Mouse (Mus musculus): ENCODE data around the gene 2410137M14Rik. TPM values are rescaled to one million over a fixed set of nuclear protein-coding genes. Genes with fewer than 3 reads are reported as not detected.
A peak's percentile ranks its signal among the peaks of the same experiment; 100 is the strongest.

2410137M14Rik gene
- polyA plus RNA-seq, 1 experiment from 2014 or later = not detected

- no peaks in the 10 kb centered on the region for H3K9me3 ChIP-seq (replicated peaks; ENCODE audit: control insufficient read depth, low read length)
- no peaks in the 10 kb centered on the region for H3K27me3 ChIP-seq (replicated peaks; ENCODE audit: control insufficient read depth, insufficient read depth, low read length)
- H3K4me1 ChIP-seq (ENCODE audit: control insufficient read depth, insufficient read depth, low read length) = no peaks in the 10 kb centered on the region
- H3K27ac ChIP-seq (ENCODE audit: low read depth, low read length) = no peak overlapping the region
- H3K4me3 ChIP-seq (ENCODE audit: low read depth, low read length) = no peak overlapping the region
- WGBS = 89% methylated on average over 1 of the region's 1 CpGs
- DNase-seq (ENCODE audit: low spot score) = no peak
- no peaks in the 10 kb centered on the region for H3K36me3 ChIP-seq (ENCODE audit: control insufficient read depth, insufficient read depth, low read length)
- no peak for ATAC-seq
- H3K4me2 ChIP-seq (ENCODE audit: low read length) = no peak overlapping the region
- H3K9ac ChIP-seq (ENCODE audit: low read length) = no peak overlapping the region
Observed at GRCm38 (mm10) chr17:36966875-36967274, 14.2 kb downstream of the 2410137M14Rik start.

- H3K27me3 ChIP-seq (replicated peaks; ENCODE audit: control insufficient read depth, insufficient read depth, low read length) = no peaks in the 10 kb centered on the region
- no peak overlapping the region for H3K9ac ChIP-seq (ENCODE audit: low read length)
- H3K4me3 ChIP-seq (ENCODE audit: low read depth, low read length) = no peak overlapping the region
- H3K36me3 ChIP-seq (ENCODE audit: control insufficient read depth, insufficient read depth, low read length) = peaks cover 7% of the 10 kb centered on the region
- WGBS = 69% methylated on average over 1 of the region's 1 CpGs
- no peak for ATAC-seq
- H3K4me2 ChIP-seq (ENCODE audit: low read length) = no peak overlapping the region
- no peaks in the 10 kb centered on the region for H3K9me3 ChIP-seq (replicated peaks; ENCODE audit: control insufficient read depth, low read length)
- DNase-seq (ENCODE audit: low spot score) = peak; percentile 13
- no peak overlapping the region for H3K27ac ChIP-seq (ENCODE audit: low read depth, low read length)
- H3K4me1 ChIP-seq (ENCODE audit: control insufficient read depth, insufficient read depth, low read length) = peaks cover 9% of the 10 kb centered on the region
Observed at GRCm38 (mm10) chr17:36961125-36961524, 19.9 kb downstream of the 2410137M14Rik start.

- Histone ChIP-seq H3K27ac (ENCODE audit: low read depth, low read length) (no peak overlapping the region), H3K9ac (ENCODE audit: low read length) (peak overlapping the region; percentile 83), H3K4me1 (ENCODE audit: control insufficient read depth, insufficient read depth, low read length) (peaks cover 9% of the 10 kb centered on the region), H3K36me3 (ENCODE audit: control insufficient read depth, insufficient read depth, low read length) (peaks cover 18% of the 10 kb centered on the region), H3K9me3 (replicated peaks; ENCODE audit: control insufficient read depth, low read length) (no peaks in the 10 kb centered on the region), H3K4me3 (ENCODE audit: low read depth, low read length) (peak overlapping the region; percentile 65), H3K27me3 (replicated peaks; ENCODE audit: control insufficient read depth, insufficient read depth, low read length) (no peaks in the 10 kb centered on the region), H3K4me2 (ENCODE audit: low read length) (peak overlapping the region; percentile 63)
- DNase-seq (ENCODE audit: low spot score) (no peak), ATAC-seq (peak; percentile 19; the same call in 1 of the 2 replicates)
- 11% methylated on average over 12 of the region's 12 CpGs for WGBS
Observed at GRCm38 (mm10) chr17:36958884-36959283, 22.2 kb downstream of the 2410137M14Rik start.

GRCm38 (mm10) chr17:36957999-36958743 lies 22.9 kb downstream of the 2410137M14Rik start, which contains the start of the genes Znrd1 and Znrd1as:
TSS of gene Znrd1 (minus strand) at chr17:36958559.
TSS of gene Znrd1as (plus strand) at chr17:36958592.
- H3K4me3 ChIP-seq (ENCODE audit: low read depth, low read length) = peak within 1 kb of the TSS; percentile 65
- H3K27me3 ChIP-seq (replicated peaks; ENCODE audit: control insufficient read depth, insufficient read depth, low read length) = no peaks in the 10 kb centered on the region
- H3K9me3 ChIP-seq (replicated peaks; ENCODE audit: control insufficient read depth, low read length) = no peaks in the 10 kb centered on the region
- H3K4me2 ChIP-seq (ENCODE audit: low read length) = peak within 1 kb of the TSS; percentile 75
- DNase-seq (ENCODE audit: low spot score) (peak; percentile 99), ATAC-seq (peak; percentile 98)
- H3K27ac ChIP-seq (ENCODE audit: low read depth, low read length) = peak within 1 kb of the TSS; percentile 68
- under 1% methylated on average over 46 of the region's 46 CpGs for WGBS
- peaks cover 18% of the 10 kb centered on the region for H3K36me3 ChIP-seq (ENCODE audit: control insufficient read depth, insufficient read depth, low read length)
- H3K9ac ChIP-seq (ENCODE audit: low read length) = peak within 1 kb of the TSS; percentile 83
- peaks cover 9% of the 10 kb centered on the region for H3K4me1 ChIP-seq (ENCODE audit: control insufficient read depth, insufficient read depth, low read length)

GRCm38 (mm10) chr17:36953062-36953461 lies 28.0 kb downstream of the 2410137M14Rik start:
- no peaks in the 10 kb centered on the region for H3K9me3 ChIP-seq (replicated peaks; ENCODE audit: control insufficient read depth, low read length)
- DNase-seq (ENCODE audit: low spot score) (no peak), ATAC-seq (no peak)
- no peak overlapping the region for H3K9ac ChIP-seq (ENCODE audit: low read length)
- peaks cover 34% of the 10 kb centered on the region for H3K36me3 ChIP-seq (ENCODE audit: control insufficient read depth, insufficient read depth, low read length)
- H3K27me3 ChIP-seq (replicated peaks; ENCODE audit: control insufficient read depth, insufficient read depth, low read length) = no peaks in the 10 kb centered on the region
- H3K4me1 ChIP-seq (ENCODE audit: control insufficient read depth, insufficient read depth, low read length) = peaks cover 14% of the 10 kb centered on the region
- no peak overlapping the region for H3K27ac ChIP-seq (ENCODE audit: low read depth, low read length)
- H3K4me3 ChIP-seq (ENCODE audit: low read depth, low read length) = no peak overlapping the region
- no peak overlapping the region for H3K4me2 ChIP-seq (ENCODE audit: low read length)
- 86% methylated on average over 1 of the region's 1 CpGs for WGBS

- H3K9me3 ChIP-seq (replicated peaks; ENCODE audit: control insufficient read depth, low read length) = no peaks in the 10 kb centered on the region
- H3K36me3 ChIP-seq (ENCODE audit: control insufficient read depth, insufficient read depth, low read length) = peaks cover 34% of the 10 kb centered on the region
- peaks cover 12% of the 10 kb centered on the region for H3K4me1 ChIP-seq (ENCODE audit: control insufficient read depth, insufficient read depth, low read length)
- H3K27ac ChIP-seq (ENCODE audit: low read depth, low read length) = no peak overlapping the region
- WGBS = 89% methylated on average over 2 of the region's 2 CpGs
- H3K27me3 ChIP-seq (replicated peaks; ENCODE audit: control insufficient read depth, insufficient read depth, low read length) = no peaks in the 10 kb centered on the region
- no peak overlapping the region for H3K9ac ChIP-seq (ENCODE audit: low read length)
- no peak overlapping the region for H3K4me2 ChIP-seq (ENCODE audit: low read length)
- DNase-seq (ENCODE audit: low spot score) (no peak), ATAC-seq (no peak)
- no peak overlapping the region for H3K4me3 ChIP-seq (ENCODE audit: low read depth, low read length)
Observed at GRCm38 (mm10) chr17:36952631-36953030, 28.4 kb downstream of the 2410137M14Rik start.

- peak; percentile 96 for ATAC-seq
- Histone ChIP-seq H3K4me2 (ENCODE audit: low read length) (peak within 1 kb of the TSS; percentile 87), H3K4me1 (ENCODE audit: control insufficient read depth, insufficient read depth, low read length) (peaks cover 14% of the 10 kb centered on the region), H3K27ac (ENCODE audit: low read depth, low read length) (peak within 1 kb of the TSS; percentile 84), H3K9me3 (replicated peaks; ENCODE audit: control insufficient read depth, low read length) (no peaks in the 10 kb centered on the region), H3K4me3 (ENCODE audit: low read depth, low read length) (peak within 1 kb of the TSS; percentile 58), H3K36me3 (ENCODE audit: control insufficient read depth, insufficient read depth, low read length) (peaks cover 29% of the 10 kb centered on the region), H3K27me3 (replicated peaks; ENCODE audit: control insufficient read depth, insufficient read depth, low read length) (no peaks in the 10 kb centered on the region), H3K9ac (ENCODE audit: low read length) (peak within 1 kb of the TSS; percentile 87)
- 3% methylated on average over 36 of the region's 36 CpGs for WGBS
- DNase-seq (ENCODE audit: low spot score) = peak; percentile 99
Observed at GRCm38 (mm10) chr17:36950981-36951947, 29.8 kb downstream of the 2410137M14Rik start, which contains the start of gene Ppp1r11. TSS of gene Ppp1r11 (minus strand) at chr17:36951741.

- ATAC-seq = no peak
- no peak overlapping the region for H3K4me3 ChIP-seq (ENCODE audit: low read depth, low read length)
- H3K4me1 ChIP-seq (ENCODE audit: control insufficient read depth, insufficient read depth, low read length) = peaks cover 14% of the 10 kb centered on the region
- WGBS = 94% methylated on average over 8 of the region's 8 CpGs
- H3K36me3 ChIP-seq (ENCODE audit: control insufficient read depth, insufficient read depth, low read length) = peaks cover 16% of the 10 kb centered on the region
- no peaks in the 10 kb centered on the region for H3K9me3 ChIP-seq (replicated peaks; ENCODE audit: control insufficient read depth, low read length)
- no peak for DNase-seq (ENCODE audit: low spot score)
- H3K9ac ChIP-seq (ENCODE audit: low read length) = no peak overlapping the region
- peaks cover 5% of the 10 kb centered on the region; the same call in 1 of the 2 replicates for H3K27me3 ChIP-seq (replicated peaks; ENCODE audit: control insufficient read depth, insufficient read depth, low read length)
- no peak overlapping the region for H3K4me2 ChIP-seq (ENCODE audit: low read length)
- H3K27ac ChIP-seq (ENCODE audit: low read depth, low read length) = no peak overlapping the region
Observed at GRCm38 (mm10) chr17:36949265-36949664, 31.8 kb downstream of the 2410137M14Rik start.

Measured in forebrain, embryonic 14.5 days (tissue).